Mouse (Mus musculus): ENCODE measurements around the gene Hist1h4c.

GRCm38 (mm10) chr13:23702220-23702619, 4.0 kb upstream of the Hist1h4c start:
- TF ChIP-seq CTCF (IDR thresholded peaks at IDR 0.05; ENCODE audit: low read depth, low read length) (no peak), POLR2A (IDR thresholded peaks at IDR 0.05; ENCODE audit: extremely low read depth, insufficient read depth, low read length) (no peak)

Data from liver, adult 2 months (tissue).